Mouse (Mus musculus): ENCODE measurements around the gene Olfr222. TPM values are rescaled to one million over a fixed set of nuclear protein-coding genes. Genes with fewer than 3 reads are reported as not detected.
"Not testable (repeated sequence)": the region's sequence is repeated elsewhere in the genome, so short reads cannot be mapped to it uniquely, and the experiment has no call there.

The Olfr222 gene
- polyA plus RNA-seq (2014; fragmentation: Nextera tagmentation; extraction: Ambion mirVana), result not detected in 2 replicates

DNA sequence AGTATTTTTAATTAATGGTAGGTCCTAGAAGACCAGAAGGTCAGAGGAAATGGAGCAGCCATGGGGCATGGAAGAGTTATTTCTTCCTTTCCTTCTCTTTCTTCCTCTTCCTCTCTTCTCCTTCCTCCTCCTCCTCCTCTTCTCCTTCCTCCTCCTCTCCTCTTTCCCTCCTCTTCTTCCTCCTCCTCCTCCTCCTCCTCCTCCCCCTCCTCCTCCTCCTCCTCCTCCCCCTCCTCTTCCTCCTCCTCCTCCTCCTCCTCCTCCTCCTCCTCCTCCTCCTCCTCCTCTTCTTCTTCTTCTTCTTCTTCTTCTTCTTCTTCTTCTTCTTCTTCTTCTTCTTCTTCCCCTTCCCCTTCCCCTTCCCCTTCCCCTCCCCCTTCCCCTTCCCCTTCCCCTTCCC is at the start of gene Olfr222:
Gene Olfr222, minus strand, starts transcription at position 101 of the 400 bp plus-strand sequence.
- not testable (repeated sequence) for H3K9ac ChIP-seq (ENCODE audit: low read length); H3K27me3 ChIP-seq (ENCODE audit: control insufficient read depth, insufficient read depth, low read length); H3K9me3 ChIP-seq (ENCODE audit: control insufficient read depth, low read length); H3K36me3 ChIP-seq (ENCODE audit: control insufficient read depth, insufficient read depth, low read length); ATAC-seq (ENCODE audit: insufficient number of reproducible peaks, low FRiP score, low TSS enrichment, low read depth); H3K4me1 ChIP-seq (ENCODE audit: control insufficient read depth, insufficient read depth, low read length); H3K27ac ChIP-seq (replicated peaks; ENCODE audit: low read depth, low read length); H3K4me2 ChIP-seq (ENCODE audit: low read depth, severe bottlenecking); DNase-seq (ENCODE audit: low spot score); H3K4me3 ChIP-seq (ENCODE audit: low read depth, low read length)

DNA sequence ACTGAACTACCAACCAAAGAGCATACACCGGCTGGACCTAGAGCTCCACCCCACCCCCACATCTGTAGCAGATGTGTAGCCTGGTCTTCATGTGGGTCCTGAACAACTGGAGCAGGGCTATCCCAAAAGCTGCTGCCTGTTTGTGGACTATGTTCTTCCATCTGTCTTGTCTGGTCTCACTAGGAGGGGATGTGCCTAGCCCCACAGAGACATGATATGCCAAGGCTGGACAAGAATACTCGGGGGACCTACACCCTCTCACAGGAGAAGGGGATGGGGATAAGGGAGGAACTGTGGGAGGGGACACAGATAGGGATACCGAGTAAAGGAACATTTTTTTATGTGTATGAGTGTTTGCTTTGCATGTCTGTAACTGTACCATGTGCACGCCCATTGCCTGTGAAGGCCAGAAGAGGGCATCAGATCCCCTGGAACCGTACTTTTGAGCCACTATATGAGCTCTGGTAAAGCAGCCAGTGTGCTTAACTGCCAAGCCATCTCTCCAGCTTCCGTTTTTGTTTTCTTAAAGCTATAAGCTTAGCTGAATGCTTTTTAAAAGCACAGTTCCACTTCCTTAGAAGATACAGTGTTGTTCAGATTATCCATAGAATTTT is 48.1 kb upstream of the Olfr222 start:
- Histone ChIP-seq H3K4me2 (ENCODE audit: low read depth, severe bottlenecking) (no peak overlapping the region), H3K27ac (replicated peaks; ENCODE audit: low read depth, low read length) (no peak overlapping the region), H3K36me3 (ENCODE audit: control insufficient read depth, insufficient read depth, low read length) (no peaks in the 10 kb centered on the region), H3K9ac (ENCODE audit: low read length) (no peak overlapping the region), H3K4me3 (ENCODE audit: low read depth, low read length) (no peak overlapping the region), H3K27me3 (ENCODE audit: control insufficient read depth, insufficient read depth, low read length) (no peaks in the 10 kb centered on the region), H3K4me1 (ENCODE audit: control insufficient read depth, insufficient read depth, low read length) (no peaks in the 10 kb centered on the region), H3K9me3 (ENCODE audit: control insufficient read depth, low read length) (no peaks in the 10 kb centered on the region)
- ATAC-seq (ENCODE audit: insufficient number of reproducible peaks, low FRiP score, low TSS enrichment, low read depth) (no peak), DNase-seq (ENCODE audit: low spot score) (peak; percentile 55)
- whole genome bisulfite sequencing, result 42% methylated on average over 6 of the region's 6 CpGs

- no peak overlapping the region for H3K9ac ChIP-seq (ENCODE audit: low read length)
- no peak for ATAC-seq (ENCODE audit: insufficient number of reproducible peaks, low FRiP score, low TSS enrichment, low read depth)
- H3K4me1 ChIP-seq (ENCODE audit: control insufficient read depth, insufficient read depth, low read length), result no peaks in the 10 kb centered on the region
- H3K27ac ChIP-seq (replicated peaks; ENCODE audit: low read depth, low read length), result no peak overlapping the region
- DNase-seq (ENCODE audit: low spot score), result no peak
- H3K4me2 ChIP-seq (ENCODE audit: low read depth, severe bottlenecking), result no peak overlapping the region
- no peak overlapping the region for H3K4me3 ChIP-seq (ENCODE audit: low read depth, low read length)
- no peaks in the 10 kb centered on the region for H3K9me3 ChIP-seq (ENCODE audit: control insufficient read depth, low read length)
- 75% methylated on average over 3 of the region's 3 CpGs for WGBS
- no peaks in the 10 kb centered on the region for H3K36me3 ChIP-seq (ENCODE audit: control insufficient read depth, insufficient read depth, low read length)
- H3K27me3 ChIP-seq (ENCODE audit: control insufficient read depth, insufficient read depth, low read length), result no peaks in the 10 kb centered on the region
These were observed 46.2 kb upstream of the Olfr222 start for GRCm38 (mm10) chr11:59622214-59622613.

GRCm38 (mm10) chr11:59616986-59617385 is 41.0 kb upstream of the Olfr222 start:
- H3K36me3 ChIP-seq (ENCODE audit: control insufficient read depth, insufficient read depth, low read length); H3K27me3 ChIP-seq (ENCODE audit: control insufficient read depth, insufficient read depth, low read length); H3K27ac ChIP-seq (replicated peaks; ENCODE audit: low read depth, low read length); H3K4me3 ChIP-seq (ENCODE audit: low read depth, low read length); H3K4me1 ChIP-seq (ENCODE audit: control insufficient read depth, insufficient read depth, low read length); H3K4me2 ChIP-seq (ENCODE audit: low read depth, severe bottlenecking); ATAC-seq (ENCODE audit: insufficient number of reproducible peaks, low FRiP score, low TSS enrichment, low read depth); DNase-seq (ENCODE audit: low spot score); H3K9me3 ChIP-seq (ENCODE audit: control insufficient read depth, low read length); H3K9ac ChIP-seq (ENCODE audit: low read length): not testable (repeated sequence)
- 97% methylated on average over 2 of the region's 2 CpGs for WGBS

GRCm38 (mm10) chr11:59614120-59614519 is 38.1 kb upstream of the Olfr222 start:
- no peaks in the 10 kb centered on the region for H3K9me3 ChIP-seq (ENCODE audit: control insufficient read depth, low read length)
- no peak overlapping the region for H3K27ac ChIP-seq (replicated peaks; ENCODE audit: low read depth, low read length)
- no peaks in the 10 kb centered on the region for H3K4me1 ChIP-seq (ENCODE audit: control insufficient read depth, insufficient read depth, low read length)
- no peak overlapping the region for H3K4me2 ChIP-seq (ENCODE audit: low read depth, severe bottlenecking)
- no peaks in the 10 kb centered on the region for H3K36me3 ChIP-seq (ENCODE audit: control insufficient read depth, insufficient read depth, low read length)
- DNase-seq (ENCODE audit: low spot score), result no peak
- H3K4me3 ChIP-seq (ENCODE audit: low read depth, low read length), result no peak overlapping the region
- WGBS, result 55% methylated on average over 4 of the region's 4 CpGs
- H3K27me3 ChIP-seq (ENCODE audit: control insufficient read depth, insufficient read depth, low read length), result no peaks in the 10 kb centered on the region
- no peak overlapping the region for H3K9ac ChIP-seq (ENCODE audit: low read length)
- ATAC-seq (ENCODE audit: insufficient number of reproducible peaks, low FRiP score, low TSS enrichment, low read depth), result no peak

DNA sequence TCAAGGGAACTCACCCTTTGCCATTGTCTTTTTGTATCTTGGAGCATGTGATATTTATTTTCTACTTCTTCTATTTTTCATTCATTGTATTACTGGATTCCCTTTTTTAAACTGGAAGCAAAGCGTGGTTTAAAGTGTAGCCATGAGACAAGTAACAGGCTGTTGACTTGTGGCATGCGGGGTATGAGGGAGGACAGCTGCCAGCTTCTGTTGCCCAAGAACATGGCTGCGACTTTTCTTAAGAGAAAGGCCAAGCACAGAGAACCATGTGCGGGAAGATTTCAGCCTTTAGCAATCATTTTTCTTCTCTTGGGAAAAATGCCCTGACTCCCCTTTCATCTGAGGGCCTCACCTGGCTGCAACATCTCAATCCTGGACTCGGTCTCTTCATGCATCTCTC is 35.6 kb upstream of the Olfr222 start:
- Histone ChIP-seq H3K27me3 (ENCODE audit: control insufficient read depth, insufficient read depth, low read length) (no peaks in the 10 kb centered on the region), H3K27ac (replicated peaks; ENCODE audit: low read depth, low read length) (no peak overlapping the region), H3K9me3 (ENCODE audit: control insufficient read depth, low read length) (no peaks in the 10 kb centered on the region), H3K4me1 (ENCODE audit: control insufficient read depth, insufficient read depth, low read length) (no peaks in the 10 kb centered on the region), H3K36me3 (ENCODE audit: control insufficient read depth, insufficient read depth, low read length) (no peaks in the 10 kb centered on the region), H3K4me3 (ENCODE audit: low read depth, low read length) (no peak overlapping the region), H3K9ac (ENCODE audit: low read length) (no peak overlapping the region), H3K4me2 (ENCODE audit: low read depth, severe bottlenecking) (no peak overlapping the region)
- 87% methylated on average over 5 of the region's 5 CpGs for WGBS
- no peak for DNase-seq (ENCODE audit: low spot score)
- ATAC-seq (ENCODE audit: insufficient number of reproducible peaks, low FRiP score, low TSS enrichment, low read depth), result no peak

DNA sequence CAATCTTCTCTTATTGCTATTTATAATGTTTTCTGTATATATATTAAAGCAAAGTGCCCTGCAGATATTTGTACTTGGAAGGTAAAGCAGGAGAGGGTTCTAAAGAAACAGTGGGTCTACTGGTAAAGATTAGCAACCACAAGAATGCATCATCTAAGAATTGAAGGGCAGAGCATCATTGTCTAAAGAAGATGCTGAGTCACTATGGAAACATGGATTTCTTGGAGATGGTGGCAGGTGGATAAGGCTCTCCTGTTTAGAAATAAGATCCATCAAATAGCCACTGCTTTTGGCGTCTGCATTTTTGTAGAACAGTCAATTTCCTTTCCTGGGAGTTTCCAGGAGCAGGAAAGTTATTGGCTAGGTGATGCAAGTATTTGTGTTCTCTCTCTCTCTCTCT is 26.3 kb upstream of the Olfr222 start:
- Histone ChIP-seq H3K9ac (ENCODE audit: low read length) (no peak overlapping the region), H3K4me3 (ENCODE audit: low read depth, low read length) (no peak overlapping the region), H3K9me3 (ENCODE audit: control insufficient read depth, low read length) (no peaks in the 10 kb centered on the region), H3K27me3 (ENCODE audit: control insufficient read depth, insufficient read depth, low read length) (no peaks in the 10 kb centered on the region), H3K36me3 (ENCODE audit: control insufficient read depth, insufficient read depth, low read length) (no peaks in the 10 kb centered on the region), H3K4me2 (ENCODE audit: low read depth, severe bottlenecking) (no peak overlapping the region), H3K27ac (replicated peaks; ENCODE audit: low read depth, low read length) (no peak overlapping the region), H3K4me1 (ENCODE audit: control insufficient read depth, insufficient read depth, low read length) (no peaks in the 10 kb centered on the region)
- no peak for ATAC-seq (ENCODE audit: insufficient number of reproducible peaks, low FRiP score, low TSS enrichment, low read depth)
- no peak for DNase-seq (ENCODE audit: low spot score)
- 79% methylated on average over 1 of the region's 1 CpGs for WGBS

DNA sequence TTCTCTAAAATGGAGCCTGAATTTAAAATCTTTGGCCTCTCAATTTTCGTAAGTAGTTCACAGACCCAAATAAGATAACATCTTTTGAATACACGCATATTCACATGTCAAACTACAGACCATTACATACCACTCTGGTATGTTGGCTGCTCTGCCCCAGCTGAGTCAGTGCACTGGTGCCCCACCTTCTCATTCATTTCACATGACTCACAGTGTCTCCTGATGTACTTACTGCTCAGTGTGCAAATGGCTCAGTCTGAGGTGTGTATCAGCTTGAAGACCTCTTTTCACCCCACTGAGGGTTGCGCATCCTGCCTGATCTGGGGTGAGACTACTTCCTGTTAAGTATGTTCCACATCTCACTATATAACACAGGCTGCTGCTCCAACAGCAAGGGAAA is 24.8 kb upstream of the Olfr222 start:
- Histone ChIP-seq H3K27ac (replicated peaks; ENCODE audit: low read depth, low read length) (no peak overlapping the region), H3K4me3 (ENCODE audit: low read depth, low read length) (no peak overlapping the region), H3K9me3 (ENCODE audit: control insufficient read depth, low read length) (no peaks in the 10 kb centered on the region), H3K27me3 (ENCODE audit: control insufficient read depth, insufficient read depth, low read length) (no peaks in the 10 kb centered on the region), H3K4me1 (ENCODE audit: control insufficient read depth, insufficient read depth, low read length) (no peaks in the 10 kb centered on the region), H3K36me3 (ENCODE audit: control insufficient read depth, insufficient read depth, low read length) (no peaks in the 10 kb centered on the region), H3K4me2 (ENCODE audit: low read depth, severe bottlenecking) (no peak overlapping the region), H3K9ac (ENCODE audit: low read length) (no peak overlapping the region)
- DNase-seq (ENCODE audit: low spot score) (no peak), ATAC-seq (ENCODE audit: insufficient number of reproducible peaks, low FRiP score, low TSS enrichment, low read depth) (no peak)
- 90% methylated on average over 3 of the region's 3 CpGs for WGBS

DNA sequence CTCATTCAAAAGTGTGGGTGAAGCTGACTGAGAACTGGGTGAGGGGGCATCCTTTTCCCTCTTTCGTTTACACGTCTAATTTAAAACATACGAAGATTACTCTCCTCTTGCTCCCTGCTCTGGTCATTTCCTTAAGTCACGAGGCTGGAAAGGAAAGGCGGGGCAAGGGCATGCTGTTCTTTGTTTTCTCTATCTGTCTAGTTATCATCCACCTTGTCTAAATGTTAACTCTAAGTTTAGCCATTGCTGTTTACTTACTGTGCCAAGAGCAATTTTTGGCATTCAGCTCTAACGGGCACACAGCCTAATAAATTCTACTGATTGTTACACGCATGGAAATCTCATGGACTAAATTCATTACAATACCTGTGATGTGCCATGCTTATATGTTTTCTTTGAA is 23.2 kb upstream of the Olfr222 start:
- no peaks in the 10 kb centered on the region for H3K9me3 ChIP-seq (ENCODE audit: control insufficient read depth, low read length)
- ATAC-seq (ENCODE audit: insufficient number of reproducible peaks, low FRiP score, low TSS enrichment, low read depth), result no peak

More for the DNA sequence above, 23.2 kb upstream of the Olfr222 start:
- DNase-seq (ENCODE audit: low spot score), result no peak
- 61% methylated on average over 7 of the region's 7 CpGs for WGBS
- Histone ChIP-seq H3K4me3 (ENCODE audit: low read depth, low read length) (no peak overlapping the region), H3K9ac (ENCODE audit: low read length) (no peak overlapping the region), H3K36me3 (ENCODE audit: control insufficient read depth, insufficient read depth, low read length) (no peaks in the 10 kb centered on the region), H3K4me2 (ENCODE audit: low read depth, severe bottlenecking) (no peak overlapping the region), H3K4me1 (ENCODE audit: control insufficient read depth, insufficient read depth, low read length) (no peaks in the 10 kb centered on the region), H3K27me3 (ENCODE audit: control insufficient read depth, insufficient read depth, low read length) (no peaks in the 10 kb centered on the region), H3K27ac (replicated peaks; ENCODE audit: low read depth, low read length) (no peak overlapping the region)

All from limb, embryonic 11.5 days (tissue).